Mouse (Mus musculus) kidney, adult 2 months (tissue): ENCODE results near the gene Gm10309. TPM values are rescaled to one million over a fixed set of nuclear protein-coding genes. Genes with fewer than 3 reads are reported as not detected.

ENCODE experiments used
- DNase-seq: peaks from one replicate; pipeline ENCODE4 v3.0.0; 2021
- H3K27ac ChIP-seq: fragments of 200-500 bp; 2 replicates; pipeline ENCODE4 v1.5.1; 2012; ENCODE audit warnings: low read depth, low read length, control low read depth, inconsistent platforms; ENCODE audit not compliant: insufficient read depth
- H3K27me3 ChIP-seq: fragments of 200-500 bp; replicated peaks from 2 replicates; pipeline ENCODE4 v1.6.1; 2012; ENCODE audit warnings: mild to moderate bottlenecking, moderate library complexity, low read length, inconsistent platforms; ENCODE audit not compliant: control insufficient read depth, insufficient read depth
- H3K36me3 ChIP-seq: fragments of 200-500 bp; 2 replicates; pipeline ENCODE4 v1.6.1; 2012; ENCODE audit warnings: mild to moderate bottlenecking, moderate library complexity, low read length, inconsistent platforms; ENCODE audit not compliant: control insufficient read depth, insufficient read depth
- H3K4me1 ChIP-seq: fragments of 200-500 bp; 2 replicates; pipeline ENCODE4 v1.6.1; 2011; ENCODE audit warnings: low read length; ENCODE audit not compliant: control insufficient read depth, insufficient read depth
- H3K4me3 ChIP-seq: fragments of 200-500 bp; 2 replicates; pipeline ENCODE4 v1.5.1; 2011; ENCODE audit warnings: mild to moderate bottlenecking, low read depth, low read length, control low read depth; ENCODE audit not compliant: insufficient read depth
- CTCF ChIP-seq: fragments of 200-500 bp; conservative IDR thresholded peaks from 2 replicates; pipeline ENCODE4 v1.5.1; 2011; ENCODE audit warnings: low read depth, mild to moderate bottlenecking, control low read depth, low read length, moderate library complexity, mixed read lengths; ENCODE audit not compliant: insufficient read depth, insufficient read length
- POLR2A ChIP-seq: fragments of 200-500 bp; IDR thresholded peaks from one replicate; pipeline ENCODE4 v1.6.1; 2011; ENCODE audit warnings: low read depth, low read length, control low read depth
- WGBS: fragments of 180-500 bp; shearing (Covaris S2); methylation state at CpG from one replicate; pipeline ENCODE4 v1.1.7; 2018; 5-methylcytosine and 5-hydroxymethylcytosine counted together
- polyA plus RNA-seq: library from polyadenylated mRNA; depleted of rRNA; stranded (reverse); fragments of >200 nt; gene quantifications from 2 replicates; pipeline ENCODE4 v1.2.3, GENCODE M21; 2012; rRNA removed

Gene Gm10309
- polyA plus RNA-seq = 0.08 and 0.13 TPM in 2 replicates

DNA sequence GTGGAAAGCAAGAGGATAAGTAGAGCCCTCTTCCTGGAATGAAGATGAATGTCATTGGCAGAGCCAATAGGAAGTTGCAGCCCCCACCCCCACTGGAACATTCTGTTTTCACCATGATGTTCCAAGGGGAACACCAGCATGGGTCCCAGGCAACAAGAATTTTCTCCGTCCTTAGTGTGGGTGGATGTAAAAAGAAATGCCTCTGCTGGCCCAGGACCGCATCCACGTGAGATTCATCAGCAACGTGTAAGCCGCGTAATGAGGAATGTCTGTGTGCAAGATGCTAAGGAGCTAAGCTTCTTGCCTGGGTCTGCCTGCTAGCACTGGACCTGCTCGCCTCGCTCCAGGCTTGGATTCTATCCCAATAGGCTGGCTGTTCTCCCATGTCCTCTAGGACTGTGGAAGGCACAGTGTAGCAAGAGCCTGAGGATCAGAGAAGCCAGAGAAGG, at the start of gene Gm10309:
Gene Gm10309 (minus strand): TSS at position 50 of the 449 bp plus-strand sequence.
- no peak within 1 kb of the TSS for H3K4me3 ChIP-seq
- whole genome bisulfite sequencing = 79% methylated on average over 8 of the region's 8 CpGs
- no peaks in the 10 kb centered on the region for H3K36me3 ChIP-seq
- H3K27ac ChIP-seq = peak within 1 kb of the TSS; percentile 15; the same call in 1 of the 2 replicates
- no peak for TF ChIP-seq POLR2A
- TF ChIP-seq CTCF = no peak
- peaks cover 6% of the 10 kb centered on the region; the same call in 1 of the 2 replicates for H3K4me1 ChIP-seq
- H3K27me3 ChIP-seq = no peaks in the 10 kb centered on the region
- peak; percentile 61 for DNase-seq

DNA sequence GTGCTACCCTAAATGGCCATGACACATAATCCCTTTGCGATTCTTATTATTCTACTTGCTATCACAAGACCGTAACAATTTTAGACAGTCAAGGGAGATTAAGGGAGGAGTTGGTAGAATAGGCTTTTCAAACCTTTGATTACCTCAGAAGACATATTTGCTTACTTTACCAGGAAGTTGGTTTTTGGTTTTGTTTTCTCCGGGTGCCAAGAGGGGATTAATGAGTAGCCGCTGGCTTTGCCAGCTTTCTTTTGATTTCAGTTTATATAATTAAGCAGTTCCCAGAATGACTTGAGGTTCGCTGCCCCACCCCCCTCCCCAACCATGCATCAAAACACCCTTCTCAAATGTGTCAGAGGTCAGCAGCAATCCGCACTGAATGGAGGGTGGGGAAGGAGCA, 47.0 kb upstream of the Gm10309 start:
- Histone ChIP-seq H3K4me3 (no peak overlapping the region), H3K27ac (no peak overlapping the region), H3K36me3 (no peaks in the 10 kb centered on the region), H3K27me3 (no peaks in the 10 kb centered on the region), H3K4me1 (peaks cover 5% of the 10 kb centered on the region; the same call in 1 of the 2 replicates)
- TF ChIP-seq CTCF = no peak
- TF ChIP-seq POLR2A = no peak
- 54% methylated on average over 6 of the region's 6 CpGs for WGBS
- DNase-seq = peak; percentile 42

DNA sequence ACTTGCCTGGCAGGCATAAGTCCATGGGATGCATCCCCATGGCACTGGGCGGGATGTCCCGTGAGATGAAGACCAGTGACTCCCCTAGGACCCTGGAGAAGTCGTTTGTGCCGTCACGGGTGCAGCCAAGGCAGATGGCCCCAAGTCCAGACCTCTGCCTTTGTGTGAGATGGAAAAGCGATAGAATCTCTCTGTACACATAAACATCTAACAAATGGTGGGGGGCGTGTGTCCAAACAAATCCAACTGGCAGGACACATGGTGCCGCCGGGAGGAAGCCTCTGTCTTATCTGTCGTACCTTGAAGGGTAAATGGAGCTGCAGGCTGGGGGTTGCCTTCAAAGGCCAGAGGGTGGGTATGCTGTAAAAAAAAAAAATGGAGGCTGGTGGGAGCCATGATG, 46.5 kb upstream of the Gm10309 start:
- no peak for TF ChIP-seq POLR2A
- TF ChIP-seq CTCF = no peak
- H3K36me3 ChIP-seq = no peaks in the 10 kb centered on the region
- H3K27me3 ChIP-seq = no peaks in the 10 kb centered on the region
- WGBS = 86% methylated on average over 10 of the region's 10 CpGs
- no peak overlapping the region for H3K27ac ChIP-seq
- no peak for DNase-seq
- H3K4me1 ChIP-seq = peaks cover 5% of the 10 kb centered on the region; the same call in 1 of the 2 replicates
- no peak overlapping the region for H3K4me3 ChIP-seq

DNA sequence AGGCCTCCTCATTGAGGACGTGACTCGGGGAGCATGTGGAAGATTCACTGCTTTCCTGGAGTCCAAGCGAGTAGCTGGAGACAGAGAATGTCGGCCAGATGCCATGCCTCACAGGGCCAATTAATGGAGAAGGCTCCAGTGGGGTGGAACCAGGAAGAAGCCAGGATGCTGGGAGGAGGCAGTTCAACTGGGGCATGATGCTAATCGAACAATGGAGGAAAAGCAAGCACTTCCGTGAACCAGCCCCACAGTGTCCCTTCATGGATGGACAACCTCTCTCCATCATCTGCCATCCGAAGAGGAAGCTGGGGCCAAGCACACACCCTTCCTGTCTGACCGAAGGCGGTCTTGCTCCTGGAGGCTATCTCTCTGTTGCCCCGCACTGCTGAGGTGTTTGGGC, 44.1 kb upstream of the Gm10309 start:
- Histone ChIP-seq H3K4me1 (peaks cover 5% of the 10 kb centered on the region; the same call in 1 of the 2 replicates), H3K4me3 (no peak overlapping the region), H3K36me3 (no peaks in the 10 kb centered on the region), H3K27ac (no peak overlapping the region), H3K27me3 (no peaks in the 10 kb centered on the region)
- WGBS = 61% methylated on average over 10 of the region's 10 CpGs
- TF ChIP-seq POLR2A (no peak), CTCF (no peak)
- peak; percentile 68 for DNase-seq

DNA sequence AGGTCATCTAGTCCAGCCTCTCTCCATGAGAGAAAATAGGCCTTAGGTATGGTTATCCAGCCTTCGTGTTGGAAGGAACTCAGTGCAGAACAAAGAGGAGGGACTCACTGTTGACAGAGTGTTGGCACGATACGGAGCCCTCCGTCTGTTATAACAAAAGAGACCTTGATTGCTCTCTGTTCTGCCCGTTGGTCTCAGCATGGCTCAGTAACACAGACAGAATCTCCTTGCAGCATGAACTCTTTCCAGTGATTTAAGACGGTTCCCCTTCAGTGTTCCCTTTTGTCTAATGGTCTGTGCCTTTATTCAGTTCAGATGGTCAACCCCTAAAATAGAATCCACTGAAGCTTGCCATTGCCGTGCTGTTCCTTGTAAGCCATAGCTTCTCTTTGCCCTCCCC, 41.5 kb upstream of the Gm10309 start:
- WGBS = 71% methylated on average over 7 of the region's 7 CpGs
- Histone ChIP-seq H3K4me1 (peaks cover 5% of the 10 kb centered on the region; the same call in 1 of the 2 replicates), H3K27ac (no peak overlapping the region), H3K36me3 (no peaks in the 10 kb centered on the region), H3K27me3 (no peaks in the 10 kb centered on the region), H3K4me3 (no peak overlapping the region)
- TF ChIP-seq CTCF (no peak), POLR2A (no peak)
- DNase-seq = no peak

DNA sequence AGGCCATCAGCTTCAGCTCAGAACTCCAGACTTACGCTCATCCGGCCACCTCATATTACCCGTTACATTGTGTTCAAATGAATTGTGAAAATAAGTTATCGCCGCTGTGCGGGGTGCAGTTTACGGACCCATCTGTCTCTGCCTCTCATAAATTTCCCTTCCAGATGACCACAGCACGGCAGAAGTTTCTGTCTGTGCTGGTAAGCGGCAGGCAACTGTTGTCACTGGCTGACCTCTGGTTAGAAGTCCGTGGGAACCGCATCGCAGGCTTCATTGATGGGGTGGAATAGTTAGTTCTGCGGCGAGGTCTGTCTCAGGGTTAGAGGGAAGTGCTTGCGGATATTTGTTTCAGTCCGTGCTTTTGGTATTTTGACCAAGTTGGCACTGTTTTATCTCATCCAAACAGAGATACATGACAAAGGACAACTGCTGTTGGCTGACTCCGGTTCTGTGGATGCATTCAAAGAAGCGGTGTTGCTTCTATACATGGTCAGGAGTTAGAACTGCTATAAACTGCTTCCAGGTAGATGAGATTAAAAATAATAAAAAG, 34.9 kb upstream of the Gm10309 start:
- H3K27me3 ChIP-seq = no peaks in the 10 kb centered on the region
- no peak for TF ChIP-seq CTCF
- TF ChIP-seq POLR2A = no peak
- H3K4me1 ChIP-seq = no peaks in the 10 kb centered on the region
- WGBS = 75% methylated on average over 18 of the region's 18 CpGs
- DNase-seq = peak; percentile 53
- no peaks in the 10 kb centered on the region for H3K36me3 ChIP-seq
- no peak overlapping the region for H3K4me3 ChIP-seq
- no peak overlapping the region for H3K27ac ChIP-seq

DNA sequence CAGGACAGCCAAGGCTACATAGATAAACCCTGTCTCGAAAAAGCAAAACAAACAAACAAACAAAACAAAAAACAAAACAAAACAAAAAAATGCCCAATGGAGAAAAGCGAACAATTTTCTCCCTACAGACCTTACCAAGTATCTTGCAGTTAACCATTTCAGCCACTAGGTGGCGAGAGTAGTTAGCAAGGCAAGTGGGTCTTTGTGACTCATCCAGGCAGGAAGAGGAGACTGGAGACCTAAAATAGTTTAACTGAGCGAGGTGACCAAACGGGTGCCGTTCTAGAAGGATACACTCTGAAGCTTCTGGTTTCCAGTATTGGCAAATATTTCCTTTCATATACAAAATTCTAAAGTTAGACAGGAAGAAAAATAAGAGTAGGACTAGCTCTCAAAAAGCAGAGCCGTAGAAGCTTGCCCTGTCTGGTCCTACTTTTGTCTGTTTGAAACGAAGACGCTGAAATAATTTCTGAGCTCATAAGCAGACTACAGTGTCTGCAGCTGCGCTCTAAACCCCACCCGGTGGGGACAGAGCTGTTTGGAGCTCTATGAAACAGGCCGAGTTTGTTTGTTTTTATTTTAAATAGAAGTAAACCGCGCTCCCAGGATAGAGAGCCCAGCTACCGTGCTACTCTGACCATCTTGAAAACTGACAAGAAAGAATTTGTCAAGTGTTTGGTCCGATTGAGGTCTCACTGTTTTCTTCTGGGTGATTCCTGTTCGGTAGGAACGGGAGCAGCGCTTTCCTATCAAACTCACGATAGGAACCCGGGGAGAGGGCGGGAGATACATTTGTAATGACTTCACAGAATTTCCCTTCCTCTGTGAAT, 31.0 kb upstream of the Gm10309 start:
- DNase-seq = peak; percentile 93
- peak; percentile 76 for TF ChIP-seq CTCF
- TF ChIP-seq POLR2A = no peak
- 20% methylated on average over 22 of the region's 22 CpGs for WGBS
- Histone ChIP-seq H3K4me1 (no peaks in the 10 kb centered on the region), H3K36me3 (no peaks in the 10 kb centered on the region), H3K27ac (peak overlapping the region; percentile 81), H3K27me3 (no peaks in the 10 kb centered on the region), H3K4me3 (no peak overlapping the region)
